Mouse (Mus musculus) MEL (cell line): ENCODE measurements around the gene Gk5. TPM values are rescaled to one million over a fixed set of nuclear protein-coding genes. Genes with fewer than 3 reads are reported as not detected.
A peak's percentile ranks its signal among the peaks of the same experiment; 100 is the strongest.

ENCODE experiments used
- DNase-seq: peaks from one replicate; pipeline ENCODE4 v3.0.0; 2011; ENCODE audit warnings: low read depth, low spot score
- H3K27ac ChIP-seq: 2 replicates; pipeline ENCODE4 v1.5.1; 2012; ENCODE audit warnings: low read depth, mild to moderate bottlenecking, control low read depth, low read length, moderate library complexity; ENCODE audit not compliant: control insufficient read depth
- H3K27me3 ChIP-seq, 2 experiments: fragments of 150-350 bp in 1 of 2; sonication (generic) in 1 of 2; 2 replicates each; pipeline ENCODE4 v1.6.1; 2012; ENCODE audit warnings: low read length in 2 of 2, mild to moderate bottlenecking in 2 of 2, improper control_type of control experiment in 1 of 2, moderate library complexity in 1 of 2; ENCODE audit not compliant: insufficient read depth in 2 of 2, control insufficient read depth in 1 of 2
- H3K36me3 ChIP-seq, 2 experiments: 2 replicates each; pipeline ENCODE4 v1.6.1; 2012 to 2014; ENCODE audit warnings: low read length in 2 of 2, improper control_type of control experiment in 1 of 2, inconsistent platforms in 1 of 2, mild to moderate bottlenecking in 1 of 2; ENCODE audit not compliant: insufficient read depth in 2 of 2, control insufficient read depth in 1 of 2
- H3K4me1 ChIP-seq, 2 experiments: fragments of 150-350 bp in 1 of 2; sonication (generic) in 1 of 2; 2 replicates each; pipeline ENCODE4 v1.6.1; 2012; ENCODE audit warnings: low read length in 2 of 2, improper control_type of control experiment in 1 of 2, mild to moderate bottlenecking in 1 of 2; ENCODE audit not compliant: insufficient read depth in 2 of 2, control insufficient read depth in 1 of 2
- H3K4me3 ChIP-seq, 2 experiments: fragments of 150-350 bp in 1 of 2; sonication (generic) in 1 of 2; 2 replicates each; pipeline ENCODE4 v1.5.1; 2012; ENCODE audit warnings: low read depth in 2 of 2, low read length in 2 of 2, mild to moderate bottlenecking in 2 of 2, moderate library complexity in 2 of 2, control low read depth in 1 of 2, improper control_type of control experiment in 1 of 2; ENCODE audit not compliant: control insufficient read depth in 1 of 2, insufficient read depth in 1 of 2
- H3K79me2 ChIP-seq: 2 replicates; pipeline ENCODE4 v1.6.1; 2012; ENCODE audit warnings: mild to moderate bottlenecking, low read length, moderate library complexity; ENCODE audit not compliant: control insufficient read depth, poor library complexity, insufficient read depth
- H3K9ac ChIP-seq: 2 replicates; pipeline ENCODE4 v1.6.1; 2012; ENCODE audit warnings: low read depth, mild to moderate bottlenecking, control low read depth, low read length, moderate library complexity; ENCODE audit not compliant: control insufficient read depth, poor library complexity, severe bottlenecking
- H3K9me3 ChIP-seq: fragments of 150-350 bp; sonication (generic); replicated peaks from 2 replicates; pipeline ENCODE4 v1.6.1; 2012; ENCODE audit warnings: mild to moderate bottlenecking, low read length, improper control_type of control experiment, moderate library complexity; ENCODE audit not compliant: insufficient read depth
- CHD2 ChIP-seq: IDR thresholded peaks from 2 replicates; pipeline ENCODE4 v1.6.1; 2011; ENCODE audit warnings: low read length, improper control_type of control experiment
- CTCF ChIP-seq, 3 experiments: IDR thresholded peaks in 2 of 3; conservative IDR thresholded peaks in 1 of 3; 2 replicates each; pipeline ENCODE4 v1.5.1; 2011 to 2012; ENCODE audit warnings: low read length in 3 of 3, low read depth in 2 of 3, mild to moderate bottlenecking in 2 of 3, improper control_type of control experiment in 1 of 3, inconsistent platforms in 1 of 3, mixed read lengths in 1 of 3, moderate library complexity in 1 of 3; ENCODE audit not compliant: control insufficient read depth in 1 of 3, insufficient read depth in 1 of 3, poor library complexity in 1 of 3, severe bottlenecking in 1 of 3
- GATA1 ChIP-seq: IDR thresholded peaks from 2 replicates; pipeline ENCODE4 v1.6.1; 2011; ENCODE audit warnings: low read depth, low read length, improper control_type of control experiment
- JUND ChIP-seq: IDR thresholded peaks from 2 replicates; pipeline ENCODE4 v1.6.1; 2011; ENCODE audit warnings: low read depth, mild to moderate bottlenecking, improper control_type of control experiment, low read length
- MAZ ChIP-seq: IDR thresholded peaks from 2 replicates; pipeline ENCODE4 v1.6.1; 2012; ENCODE audit warnings: low read depth, mild to moderate bottlenecking, inconsistent platforms, low read length, improper control_type of control experiment
- MXI1 ChIP-seq: IDR thresholded peaks from 2 replicates; pipeline ENCODE4 v1.6.1; 2011; ENCODE audit warnings: mild to moderate bottlenecking, low read depth, low read length, improper control_type of control experiment
- MYB ChIP-seq: IDR thresholded peaks from 2 replicates; pipeline ENCODE4 v1.6.1; 2011; ENCODE audit warnings: mild to moderate bottlenecking, low read depth, low read length, improper control_type of control experiment
- NELFE ChIP-seq: IDR thresholded peaks from 2 replicates; pipeline ENCODE4 v1.6.1; 2011; ENCODE audit warnings: low read depth, low read length, improper control_type of control experiment
- NRF1 ChIP-seq: IDR thresholded peaks from 2 replicates; pipeline ENCODE4 v1.6.1; 2014; ENCODE audit warnings: low read depth, mild to moderate bottlenecking, inconsistent platforms, low read length, improper control_type of control experiment, moderate library complexity; ENCODE audit not compliant: poor library complexity, insufficient read depth, severe bottlenecking
- POLR2AphosphoS5 ChIP-seq: IDR thresholded peaks from 2 replicates; pipeline ENCODE4 v1.6.1; 2012; ENCODE audit warnings: low read depth, borderline replicate concordance, mild to moderate bottlenecking, inconsistent platforms, low read length, moderate library complexity, mixed read lengths
- RAD21 ChIP-seq: IDR thresholded peaks from 2 replicates; pipeline ENCODE4 v1.6.1; 2011; ENCODE audit warnings: mild to moderate bottlenecking, low read depth, low read length, improper control_type of control experiment
- TAL1 ChIP-seq: IDR thresholded peaks from 2 replicates; pipeline ENCODE4 v1.6.1; 2012; ENCODE audit warnings: mild to moderate bottlenecking, inconsistent platforms, low read length, moderate library complexity, mixed read lengths
- TBP ChIP-seq: IDR thresholded peaks from 2 replicates; pipeline ENCODE4 v1.8.0; 2011; ENCODE audit warnings: low read depth, low read length, improper control_type of control experiment
- TCF12 ChIP-seq: IDR thresholded peaks from 2 replicates; pipeline ENCODE4 v1.6.1; 2014; ENCODE audit warnings: low read depth, mild to moderate bottlenecking, inconsistent platforms, low read length, improper control_type of control experiment, moderate library complexity
- USF2 ChIP-seq, 2 experiments: IDR thresholded peaks; 2 replicates each; pipeline ENCODE4 v1.6.1; 2011 to 2012; ENCODE audit warnings: improper control_type of control experiment in 2 of 2, low read length in 2 of 2, borderline replicate concordance in 1 of 2, inconsistent platforms in 1 of 2, low read depth in 1 of 2, mild to moderate bottlenecking in 1 of 2; ENCODE audit not compliant: insufficient read depth in 1 of 2
- ZMIZ1 ChIP-seq: IDR thresholded peaks from 2 replicates; pipeline ENCODE4 v1.6.1; 2012; ENCODE audit warnings: low read depth, mild to moderate bottlenecking, inconsistent platforms, low read length, improper control_type of control experiment, moderate library complexity
- polyA plus RNA-seq, 2 experiments: library from polyadenylated mRNA; stranded (reverse) in 1 of 2; unstranded in 1 of 2; fragments of >175 nt in 1 of 2; fragments of >200 nt in 1 of 2; gene quantifications; 2 replicates each; pipeline versions ENCODE4 v1.2.1 to v1.2.4; 2012; ENCODE audit warnings: low replicate concordance in 2 of 2, low read depth in 1 of 2; ENCODE audit not compliant: insufficient read length in 2 of 2, insufficient read depth in 1 of 2, missing spikeins in 1 of 2
- total RNA-seq: library from RNA; depleted of rRNA; stranded (reverse); fragments of 300-350 nt; gene quantifications from 2 replicates; pipeline ENCODE4 v1.2.3, GENCODE M21; 2012

Gene Gk5
- total and polyA plus RNA-seq, 3 experiments: 4.0 to 6.2 TPM; not detected in 1

DNA sequence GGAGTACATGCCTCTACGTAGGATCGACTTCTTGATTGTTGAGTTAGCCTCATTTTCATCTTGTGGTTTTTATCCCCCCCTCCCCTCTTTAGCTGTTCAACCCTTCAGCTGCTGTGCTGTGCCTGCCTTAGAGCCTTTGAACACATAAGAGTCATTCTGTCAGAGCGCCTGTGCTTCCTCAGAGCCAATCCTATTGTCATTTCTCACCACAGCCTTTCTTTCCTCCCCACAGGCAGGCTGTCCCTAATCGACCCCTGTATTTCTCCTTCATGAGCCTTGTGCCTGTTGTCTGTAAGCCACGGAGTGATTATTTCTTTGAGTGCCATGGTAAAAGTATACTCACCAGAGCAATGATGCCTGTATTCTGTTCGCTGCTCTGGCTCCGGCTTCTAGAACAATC is 16.3 kb downstream of the Gk5 start:
- Histone ChIP-seq H3K27me3 (no peaks in the 10 kb centered on the region), H3K9ac (peak overlapping the region; percentile 18; the same call in 1 of the 2 replicates), H3K36me3 (peaks cover 0 to 29% of the 10 kb centered on the region in 2 experiments; a peak in 3 of 4 replicates), H3K27ac (peak overlapping the region; percentile 36), H3K79me2 (no peaks in the 10 kb centered on the region), H3K4me3 (peak overlapping the region in 1 of 2 experiments; percentile 30; a peak in 2 of 4 replicates), H3K9me3 (no peaks in the 10 kb centered on the region), H3K4me1 (peaks cover 24 to 25% of the 10 kb centered on the region in 2 experiments)
- no peak for TF ChIP-seq GATA1
- no peak for TF ChIP-seq TAL1
- no peak for TF ChIP-seq POLR2AphosphoS5
- no peak for TF ChIP-seq MYB
- TF ChIP-seq MAZ: no peak
- TF ChIP-seq TCF12: no peak
- no peak for TF ChIP-seq ZMIZ1
- no peak for TF ChIP-seq USF2 (IDR thresholded peaks at IDR 0.05; ENCODE audit: borderline replicate concordance in 1 of 2, insufficient read depth in 1 of 2, low read depth in 1 of 2, low read length in 2 of 2)
- no peak for TF ChIP-seq CTCF (IDR thresholded peaks at IDR 0.05 in 2 of 3, conservative IDR thresholded peaks at IDR 0.05 in 1 of 3; ENCODE audit: control insufficient read depth in 1 of 3, insufficient read depth in 1 of 3, low read depth in 2 of 3, low read length in 3 of 3, poor library complexity in 1 of 3, severe bottlenecking in 1 of 3)
- no peak for TF ChIP-seq RAD21
- no peak for TF ChIP-seq JUND
- TF ChIP-seq TBP: no peak
- TF ChIP-seq MXI1: no peak
- no peak for TF ChIP-seq NRF1
- TF ChIP-seq CHD2: no peak
- no peak for DNase-seq

GRCm38 (mm10) chr9:96138958-96139357 is 19.8 kb downstream of the Gk5 start:
- no peak for TF ChIP-seq NELFE
- no peak overlapping the region for H3K9ac ChIP-seq

More at GRCm38 (mm10) chr9:96138958-96139357, 19.8 kb downstream of the Gk5 start:
- Histone ChIP-seq H3K9me3 (no peaks in the 10 kb centered on the region), H3K4me1 (peaks cover 17 to 23% of the 10 kb centered on the region in 2 experiments), H3K27me3 (no peaks in the 10 kb centered on the region), H3K4me3 (no peak overlapping the region), H3K79me2 (no peaks in the 10 kb centered on the region), H3K27ac (no peak overlapping the region), H3K36me3 (peaks cover 0 to 20% of the 10 kb centered on the region in 2 experiments; a peak in 2 of 4 replicates)
- no peak for DNase-seq
